Mouse (Mus musculus) hindlimb bud, embryonic 11.5 days (tissue): ENCODE measurements around the gene Hs2st1.

Experiments used
- DNase-seq: peaks from one replicate; pipeline ENCODE4 v3.0.0-alpha.2; 2012; ENCODE audit warnings: low read depth, low spot score; ENCODE audit errors: extremely low spot score

The Hs2st1 gene

GRCm38 (mm10) chr3:144453701-144454430, 116.1 kb downstream of the Hs2st1 start:
- peak; percentile 73 for DNase-seq

- DNase-seq: no peak
These were observed 121.0 kb downstream of the Hs2st1 start for GRCm38 (mm10) chr3:144448977-144449376.

GRCm38 (mm10) chr3:144447917-144448316, 122.1 kb downstream of the Hs2st1 start:
- DNase-seq: no peak

- no peak for DNase-seq
These were observed 123.8 kb downstream of the Hs2st1 start for GRCm38 (mm10) chr3:144446081-144446634.

- no peak for DNase-seq
These were observed 132.0 kb downstream of the Hs2st1 start for GRCm38 (mm10) chr3:144437871-144438398.

GRCm38 (mm10) chr3:144436076-144436475, 133.9 kb downstream of the Hs2st1 start:
- DNase-seq: no peak

GRCm38 (mm10) chr3:144435281-144435680, 134.7 kb downstream of the Hs2st1 start:
- no peak for DNase-seq

GRCm38 (mm10) chr3:144434276-144434675, 135.7 kb downstream of the Hs2st1 start:
- no peak for DNase-seq

- no peak for DNase-seq
These were observed 136.9 kb downstream of the Hs2st1 start for GRCm38 (mm10) chr3:144433039-144433438.

GRCm38 (mm10) chr3:144432143-144432577, 137.8 kb downstream of the Hs2st1 start:
- no peak for DNase-seq

- DNase-seq: no peak
These were observed 141.2 kb downstream of the Hs2st1 start for GRCm38 (mm10) chr3:144428514-144429431.

- DNase-seq: no peak
These were observed 144.9 kb downstream of the Hs2st1 start for GRCm38 (mm10) chr3:144425041-144425448.

GRCm38 (mm10) chr3:144421404-144422180, 148.4 kb downstream of the Hs2st1 start:
- DNase-seq: no peak

- DNase-seq: no peak
These were observed 156.2 kb downstream of the Hs2st1 start for GRCm38 (mm10) chr3:144413821-144414220.

GRCm38 (mm10) chr3:144412538-144413272, 157.3 kb downstream of the Hs2st1 start:
- DNase-seq: no peak

- DNase-seq: no peak
These were observed 158.2 kb downstream of the Hs2st1 start for GRCm38 (mm10) chr3:144411650-144412278.

- no peak for DNase-seq
These were observed 158.9 kb downstream of the Hs2st1 start for GRCm38 (mm10) chr3:144411051-144411542.

- no peak for DNase-seq
These were observed 161.0 kb downstream of the Hs2st1 start for GRCm38 (mm10) chr3:144408953-144409352.

GRCm38 (mm10) chr3:144405331-144405730, 164.7 kb downstream of the Hs2st1 start:
- no peak for DNase-seq
